Mouse (Mus musculus): ENCODE measurements around the gene Xxylt1. TPM values are rescaled to one million over a fixed set of nuclear protein-coding genes. Genes with fewer than 3 reads are reported as not detected.

The Xxylt1 gene
- total RNA-seq, 2 experiments from 2014 or later: 11.3 to 11.5 TPM

DNA sequence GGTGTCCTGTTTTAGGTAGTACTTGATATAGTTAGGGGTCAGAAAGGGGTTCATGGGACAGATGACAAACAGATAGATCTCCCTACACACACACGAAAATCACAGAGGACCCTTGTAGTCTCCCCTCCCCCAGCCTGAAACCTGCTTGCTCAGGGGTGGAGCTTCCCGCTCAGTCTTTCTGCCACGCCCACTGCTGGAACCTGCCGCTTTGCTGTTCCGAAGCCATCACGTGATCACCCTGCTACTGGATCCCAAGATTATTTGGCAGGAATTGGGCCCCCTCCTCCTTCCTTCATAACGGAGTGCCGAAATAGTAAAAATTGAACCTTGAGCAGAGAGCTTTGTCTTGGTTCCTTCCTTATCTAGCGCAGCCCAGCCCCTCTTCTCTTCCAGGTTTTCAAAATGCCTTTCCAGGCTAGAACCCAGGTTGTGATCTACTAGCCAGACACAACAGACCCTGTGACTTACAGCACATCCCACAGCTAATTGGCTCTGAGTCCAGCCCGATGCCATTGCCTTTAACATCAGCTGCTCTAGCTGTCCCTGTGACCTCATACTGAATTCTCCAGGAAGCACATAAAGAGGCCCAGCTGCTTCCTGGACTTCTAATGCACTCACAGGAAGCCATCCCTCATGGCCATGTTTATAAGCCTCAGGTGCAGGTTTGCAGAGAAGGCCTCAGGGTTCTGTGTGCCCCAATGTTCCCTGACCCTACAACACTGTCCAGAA lies 77.5 kb downstream of the Xxylt1 start:
- intact Hi-C loops (cut with DNase I): loop anchor here (10.0 kb wide), 1 partner anchor 61 kb away; no protein-coding TSS in a partner anchor
- DNase-seq (ENCODE audit: low spot score): peak; percentile 39

DNA sequence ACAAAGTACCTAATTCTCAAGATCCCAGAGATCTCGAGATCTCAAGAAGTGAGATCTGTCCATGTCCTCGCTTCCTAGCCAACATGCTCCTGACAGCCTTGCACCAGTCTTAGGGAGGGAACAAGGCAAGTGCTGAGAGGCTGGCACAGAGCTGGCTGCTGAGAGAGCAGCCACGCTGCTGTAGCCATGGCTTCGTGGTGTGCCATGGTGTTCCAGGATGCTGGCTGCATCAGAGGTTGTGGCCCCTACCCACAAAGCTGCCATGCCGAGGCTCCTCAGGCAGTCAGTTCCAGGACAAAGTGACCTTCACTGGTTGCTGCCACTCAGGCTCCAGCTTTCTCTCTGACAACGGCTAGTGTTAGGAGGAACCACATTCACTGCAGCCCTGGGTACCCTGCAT lies 78.3 kb downstream of the Xxylt1 start:
- intact Hi-C loops (cut with DNase I): loop anchor here (10.0 kb wide), 1 partner anchor 62 kb away; no protein-coding TSS in a partner anchor
- DNase-seq (ENCODE audit: low spot score): no peak

DNA sequence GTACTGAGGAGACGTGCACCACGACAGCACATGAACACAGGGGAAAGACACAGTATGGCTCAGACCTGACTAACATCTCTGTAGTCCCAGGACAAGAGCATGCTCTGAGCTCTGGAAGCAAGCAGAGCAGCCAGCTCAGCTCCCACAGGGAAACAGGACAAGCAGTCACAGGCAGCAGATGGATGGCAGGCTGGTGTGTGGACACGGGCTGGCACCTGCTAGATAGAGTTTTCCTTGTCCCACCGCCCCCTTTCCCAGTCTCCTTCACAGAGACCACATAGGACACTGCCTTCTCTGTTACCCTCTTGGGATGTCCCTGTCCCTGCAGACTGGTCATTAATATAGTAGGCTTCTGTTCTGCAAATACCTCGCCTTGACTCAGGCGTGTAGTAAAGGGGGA lies 79.1 kb downstream of the Xxylt1 start:
- intact Hi-C loops (cut with DNase I): loop anchor here (10.0 kb wide), 1 partner anchor 63 kb away; no protein-coding TSS in a partner anchor
- no peak for DNase-seq (ENCODE audit: low spot score)

DNA sequence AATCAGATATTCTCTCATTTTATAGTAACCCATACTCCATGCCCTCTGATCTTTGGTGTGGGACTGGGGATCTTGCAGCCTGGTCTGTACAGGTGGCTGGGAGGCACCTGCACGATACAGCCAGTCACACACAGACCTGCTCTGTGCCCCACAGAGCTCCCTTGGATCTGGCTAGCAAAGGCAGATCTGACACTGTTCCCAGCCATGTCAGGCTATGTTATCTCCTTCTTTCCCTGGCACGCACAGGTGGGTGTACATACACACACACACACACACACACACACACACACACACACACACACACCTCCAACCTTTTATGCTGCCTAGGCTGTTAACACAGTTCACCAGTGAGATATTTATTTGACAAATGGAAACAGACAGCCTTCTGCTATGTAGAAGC lies 82.5 kb downstream of the Xxylt1 start:
- no peak for DNase-seq (ENCODE audit: low spot score)
- intact Hi-C loops (cut with DNase I): no loop called here

DNA sequence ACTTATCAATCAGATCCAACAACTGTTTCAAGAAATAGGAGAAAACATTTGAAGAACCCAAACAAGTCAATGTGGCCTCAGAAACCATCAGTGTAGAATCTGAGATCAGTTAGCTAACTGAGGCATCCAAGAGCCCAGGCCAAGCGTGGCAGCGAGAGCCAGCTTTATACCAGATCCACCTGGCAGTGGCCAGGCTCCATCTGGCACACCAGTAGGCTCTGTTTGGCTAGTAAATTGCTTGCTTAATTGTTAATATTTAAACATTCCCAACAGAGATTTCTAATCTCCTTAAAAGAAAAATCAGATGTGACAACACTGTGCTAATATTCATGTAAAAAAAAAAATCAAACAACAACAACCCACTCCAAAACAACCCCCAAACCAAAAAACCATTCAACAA lies 83.2 kb downstream of the Xxylt1 start:
- intact Hi-C loops (cut with DNase I): no loop called here
- DNase-seq (ENCODE audit: low spot score): no peak

DNA sequence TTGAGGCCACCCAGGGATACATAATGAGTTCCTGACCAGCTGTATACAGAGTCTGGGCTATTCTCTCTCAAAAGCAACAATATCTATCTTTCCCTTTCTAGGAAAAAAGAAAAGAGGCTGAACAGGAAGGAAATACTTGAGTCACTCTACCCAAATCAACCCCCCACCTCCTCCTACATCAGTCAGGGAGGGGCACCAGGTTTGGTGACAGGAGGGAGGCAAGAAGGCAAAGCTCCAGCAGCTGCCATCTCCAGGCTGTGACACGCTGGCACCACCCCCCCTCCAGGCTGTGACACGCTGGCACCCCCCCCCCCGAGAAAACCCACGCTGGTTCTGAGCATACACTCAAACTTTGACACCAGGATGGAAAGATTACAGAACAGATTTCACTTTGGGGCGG lies 85.8 kb downstream of the Xxylt1 start:
- intact Hi-C loops (cut with DNase I): no loop called here
- no peak for DNase-seq (ENCODE audit: low spot score)

DNA sequence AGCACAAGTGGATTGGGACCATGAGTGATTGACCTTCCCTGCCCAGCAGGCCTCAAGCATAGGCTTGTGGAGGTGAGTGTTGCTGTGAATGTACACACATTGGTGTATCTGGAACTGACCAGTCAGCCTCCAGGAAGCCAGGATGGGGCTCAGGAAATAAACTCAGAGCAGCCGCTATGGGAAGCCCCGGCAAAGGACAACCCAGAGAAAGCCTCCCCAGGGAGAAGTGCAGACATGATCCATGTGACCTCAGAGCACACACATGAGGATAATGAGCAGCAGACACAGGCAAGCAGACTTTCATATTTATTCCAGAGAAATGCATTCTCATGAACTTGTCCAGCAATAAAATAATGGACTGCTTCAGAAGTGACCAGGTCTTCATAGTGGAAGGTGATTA lies 86.4 kb downstream of the Xxylt1 start:
- intact Hi-C loops (cut with DNase I): no loop called here
- DNase-seq (ENCODE audit: low spot score): no peak

DNA sequence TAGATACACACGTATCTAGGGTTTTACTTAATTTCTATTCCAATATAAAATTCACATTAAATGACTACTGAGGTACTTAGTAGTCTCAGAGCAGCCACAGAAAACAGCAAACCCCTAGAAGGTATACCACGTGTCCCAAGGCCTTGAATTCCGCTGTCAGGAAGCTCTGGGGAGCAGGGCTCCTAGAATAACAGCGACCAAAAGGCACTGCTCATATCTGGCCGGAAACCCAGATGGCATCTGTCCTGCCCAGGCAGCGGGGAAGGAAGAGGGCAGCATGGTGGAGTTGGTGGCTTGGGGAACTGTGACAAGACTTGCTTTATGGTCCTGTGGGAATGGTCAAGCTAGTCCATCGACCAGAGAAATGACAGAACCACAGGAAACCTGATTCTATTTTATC lies 86.9 kb downstream of the Xxylt1 start:
- intact Hi-C loops (cut with DNase I): no loop called here
- DNase-seq (ENCODE audit: low spot score): no peak

DNA sequence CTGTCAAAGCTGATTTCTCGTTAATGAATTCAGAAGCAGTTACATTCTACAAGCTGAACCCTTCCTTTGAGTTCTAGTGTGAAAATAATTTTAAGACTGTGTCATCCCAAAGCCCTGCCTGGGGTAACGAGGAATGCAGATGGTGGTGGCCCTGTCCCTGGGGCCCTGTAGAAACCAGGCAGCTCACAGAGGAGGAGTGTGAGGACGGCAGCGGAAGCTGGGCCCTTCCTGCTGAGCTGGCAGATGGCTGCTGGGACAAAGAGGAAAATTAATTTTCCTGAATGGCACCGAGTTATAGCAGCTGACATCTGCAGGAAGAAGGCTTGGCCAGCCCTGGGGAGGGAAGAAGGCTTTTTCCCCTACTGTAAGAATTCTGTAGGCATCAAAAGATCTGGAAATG lies 88.7 kb downstream of the Xxylt1 start:
- intact Hi-C loops (cut with DNase I): no loop called here
- peak; percentile 42 for DNase-seq (ENCODE audit: low spot score)

DNA sequence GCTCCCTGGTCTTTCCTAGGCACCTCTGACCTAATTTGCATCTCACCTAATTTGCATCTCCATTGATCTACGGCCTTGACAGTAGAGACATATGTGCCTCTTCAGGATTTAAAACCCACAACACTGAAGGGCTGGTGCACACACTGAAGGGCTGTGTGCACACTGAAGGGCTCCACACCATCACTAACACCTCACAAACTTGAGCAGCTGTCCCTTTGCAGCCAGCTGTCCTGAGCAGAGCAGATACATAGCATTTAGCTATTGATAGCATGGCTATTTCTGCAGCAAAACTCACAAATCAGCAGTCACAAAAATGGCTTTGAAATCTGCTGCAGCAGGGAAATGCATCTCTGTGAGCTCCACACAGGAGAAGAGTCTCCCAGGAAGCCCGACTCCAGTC lies 90.6 kb downstream of the Xxylt1 start:
- intact Hi-C loops (cut with DNase I): no loop called here
- DNase-seq (ENCODE audit: low spot score): no peak

DNA sequence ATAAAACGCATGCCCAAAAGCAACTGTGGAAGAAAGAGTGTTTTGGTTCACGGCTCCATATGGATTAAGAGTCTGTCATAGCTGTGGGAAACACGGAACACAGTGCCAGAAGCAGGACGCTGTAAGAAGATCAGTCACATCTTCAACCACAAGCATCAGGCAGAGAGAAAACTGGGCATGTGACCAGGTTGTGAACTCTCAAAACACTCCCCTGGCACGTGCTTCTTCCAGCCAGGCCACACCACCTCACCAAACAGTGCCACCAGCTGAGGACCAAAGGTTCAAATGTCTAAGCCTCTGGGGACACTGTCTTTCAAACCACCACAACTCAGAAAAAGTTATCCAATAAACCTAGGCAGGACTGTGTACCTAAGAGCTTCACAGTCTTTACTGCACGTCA lies 93.0 kb downstream of the Xxylt1 start:
- no peak for DNase-seq (ENCODE audit: low spot score)
- intact Hi-C loops (cut with DNase I): loop anchor here (10.0 kb wide), 1 partner anchor 367 kb away; no protein-coding TSS in a partner anchor

DNA sequence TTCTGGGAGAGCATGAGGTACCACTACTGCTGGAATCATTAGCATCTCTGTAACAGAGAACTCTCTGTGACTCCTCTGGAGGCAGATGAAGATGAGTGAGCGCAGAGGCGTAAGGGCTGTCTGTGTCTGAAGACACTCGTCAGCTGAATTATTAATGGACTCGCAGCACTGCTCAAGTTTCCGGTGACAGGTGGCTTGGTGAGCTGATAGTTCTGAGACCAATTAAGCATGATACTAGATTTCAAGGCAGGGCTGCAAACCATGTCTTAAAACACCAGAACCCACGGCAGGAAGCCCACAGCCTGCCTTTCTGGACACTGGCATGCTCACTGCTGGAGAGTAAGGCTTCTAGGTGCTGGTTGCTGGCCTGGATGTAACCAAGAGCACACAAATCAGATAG lies 93.5 kb downstream of the Xxylt1 start:
- intact Hi-C loops (cut with DNase I): loop anchor here (10.0 kb wide), 1 partner anchor 367 kb away; no protein-coding TSS in a partner anchor

DNA sequence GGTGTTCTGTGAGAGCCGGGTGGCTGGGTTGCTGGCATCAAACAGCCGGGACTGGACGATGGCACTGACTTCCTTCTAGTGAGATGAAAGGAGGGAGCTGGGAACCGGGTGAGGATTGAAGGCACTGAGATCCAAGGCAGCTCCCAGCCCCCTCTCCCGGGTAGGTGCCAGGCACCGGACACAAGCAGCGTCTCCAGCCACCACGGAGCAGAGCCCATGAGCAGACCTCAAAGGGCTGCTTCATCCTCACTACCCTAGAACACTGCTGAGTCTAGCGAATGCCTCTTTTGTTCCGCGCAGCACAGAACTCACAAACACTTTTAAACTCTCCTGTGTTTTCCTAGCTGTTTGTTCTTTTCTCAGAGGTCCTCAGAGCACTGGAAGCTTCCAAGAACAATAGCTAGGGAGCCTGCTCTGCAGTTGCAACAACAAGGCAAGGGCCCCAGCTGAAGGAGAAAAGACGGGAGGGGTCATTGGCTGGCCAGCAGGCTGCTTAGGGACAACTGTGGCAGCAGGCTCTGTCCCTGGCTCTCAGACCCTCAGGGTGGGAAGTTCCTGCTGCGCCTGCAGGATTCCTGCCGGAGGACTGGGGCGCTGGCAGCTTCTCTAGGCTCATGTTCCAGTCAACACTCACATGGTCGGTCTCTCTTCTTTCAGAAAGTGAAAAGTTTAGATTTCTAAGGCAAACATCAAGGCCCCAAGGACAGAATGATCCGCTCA lies 96.2 kb downstream of the Xxylt1 start:
- intact Hi-C loops (cut with DNase I): loop anchor here (10.0 kb wide), 1 partner anchor 370 kb away; no protein-coding TSS in a partner anchor
- no peak for DNase-seq (ENCODE audit: low spot score)

More for the DNA sequence above, 93.5 kb downstream of the Xxylt1 start:
- DNase-seq (ENCODE audit: low spot score): no peak

DNA sequence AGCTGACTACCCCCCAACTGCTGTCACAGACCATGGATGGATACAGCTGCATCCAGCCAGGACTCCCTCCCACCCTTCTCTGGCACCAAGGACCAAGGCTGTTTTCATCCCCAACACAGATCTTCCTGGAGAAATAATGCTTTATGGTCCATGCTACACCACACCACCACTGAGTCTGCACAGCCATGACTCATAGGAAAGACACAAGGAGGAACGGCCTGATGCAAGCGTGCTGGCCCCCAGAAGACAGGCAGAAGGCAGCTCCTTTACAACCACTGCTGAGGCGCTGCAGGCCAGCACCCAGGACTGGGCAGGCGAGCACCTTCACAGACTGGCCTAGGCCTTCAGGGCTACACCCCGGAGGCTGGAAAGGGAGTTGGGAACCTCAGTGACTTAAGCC lies 97.1 kb downstream of the Xxylt1 start:
- no peak for DNase-seq (ENCODE audit: low spot score)
- intact Hi-C loops (cut with DNase I): loop anchor here (10.0 kb wide), 1 partner anchor 371 kb away; no protein-coding TSS in a partner anchor

DNA sequence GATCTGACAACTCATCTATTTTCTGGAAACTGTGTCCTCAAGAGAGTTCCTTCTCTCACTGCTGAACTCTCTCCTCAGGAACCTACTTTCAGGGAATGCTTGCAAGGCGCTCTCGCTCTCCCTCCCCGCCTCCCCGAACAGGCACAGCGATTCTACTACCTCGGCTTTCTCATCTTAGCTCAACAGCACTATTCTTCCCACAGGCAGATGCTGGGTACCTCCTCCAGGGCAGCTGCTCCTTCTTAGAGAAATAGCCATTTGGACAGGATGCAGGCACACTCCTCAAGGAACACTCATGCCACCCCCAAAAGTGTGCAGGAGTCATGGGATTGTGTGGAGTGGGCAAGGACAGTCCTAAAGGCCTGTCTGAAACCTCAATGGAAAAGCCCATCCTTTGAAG lies 97.5 kb downstream of the Xxylt1 start:
- no peak for DNase-seq (ENCODE audit: low spot score)
- intact Hi-C loops (cut with DNase I): loop anchor here (10.0 kb wide), 1 partner anchor 371 kb away; no protein-coding TSS in a partner anchor

DNA sequence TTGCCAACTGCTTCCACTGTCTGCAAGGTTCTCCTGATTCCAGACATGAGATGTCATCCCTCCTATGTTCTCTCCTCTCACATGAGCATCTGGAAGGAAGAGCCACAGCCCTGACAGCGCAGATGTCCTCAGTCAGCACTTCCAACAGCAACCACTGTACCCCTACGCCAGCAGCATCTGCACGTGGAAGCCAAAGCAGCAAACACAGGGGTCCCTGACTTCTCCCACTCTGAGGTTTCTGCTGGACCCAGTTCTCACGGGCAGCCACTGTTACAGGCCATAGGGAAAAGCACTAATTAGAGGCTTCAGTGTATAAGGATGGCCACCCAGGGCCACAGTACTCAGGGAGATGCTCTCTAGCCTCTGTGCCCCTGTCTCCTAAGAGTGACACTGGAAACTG lies 98.0 kb downstream of the Xxylt1 start:
- intact Hi-C loops (cut with DNase I): loop anchor here (10.0 kb wide), 1 partner anchor 372 kb away; no protein-coding TSS in a partner anchor
- no peak for DNase-seq (ENCODE audit: low spot score)

DNA sequence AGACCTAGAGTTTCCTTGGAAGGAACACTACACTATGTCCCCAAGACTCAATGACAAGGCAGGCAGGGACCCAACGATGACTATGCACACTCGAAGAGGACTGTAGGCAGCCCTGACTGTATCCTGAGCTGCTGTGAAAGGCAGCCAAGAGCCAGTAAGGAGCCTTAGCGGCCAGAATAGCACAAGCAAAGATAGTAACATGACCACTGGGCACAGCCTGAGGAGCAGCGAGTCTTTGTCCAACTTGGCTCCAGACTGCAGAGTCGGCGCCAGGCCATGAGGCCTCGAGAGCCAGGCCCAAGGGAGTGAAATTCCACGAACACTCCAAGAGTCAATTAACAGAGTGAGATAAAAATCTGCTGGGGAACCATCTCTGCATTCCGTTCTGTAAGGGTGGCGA lies 99.9 kb downstream of the Xxylt1 start:
- DNase-seq (ENCODE audit: low spot score): peak; percentile 61
- intact Hi-C loops (cut with DNase I): loop anchor here (10.0 kb wide), 1 partner anchor 373 kb away; no protein-coding TSS in a partner anchor

DNA sequence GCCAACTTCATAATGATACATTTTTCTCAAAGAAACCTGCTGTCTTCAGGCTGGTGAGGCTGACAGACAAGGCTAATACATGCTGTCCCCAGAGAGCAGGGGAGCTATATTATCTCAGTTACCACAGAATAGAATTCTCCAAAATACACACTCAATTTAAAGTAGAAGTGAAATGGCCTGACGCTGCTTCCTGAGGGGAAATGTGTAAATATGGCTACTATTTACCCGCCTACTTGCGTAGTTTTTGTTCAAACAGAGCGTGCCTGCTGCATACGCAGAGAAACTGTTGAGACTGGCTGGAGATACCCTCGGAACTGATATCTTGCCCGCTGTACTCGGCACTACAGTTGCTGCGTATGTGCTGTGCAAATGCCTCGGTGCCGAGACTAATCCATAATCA lies 101.3 kb downstream of the Xxylt1 start:
- no peak for DNase-seq (ENCODE audit: low spot score)
- intact Hi-C loops (cut with DNase I): loop anchor here (5.0 to 10.0 kb wide), 3 partner anchors 158 to 375 kb away; no protein-coding TSS in a partner anchor

DNA sequence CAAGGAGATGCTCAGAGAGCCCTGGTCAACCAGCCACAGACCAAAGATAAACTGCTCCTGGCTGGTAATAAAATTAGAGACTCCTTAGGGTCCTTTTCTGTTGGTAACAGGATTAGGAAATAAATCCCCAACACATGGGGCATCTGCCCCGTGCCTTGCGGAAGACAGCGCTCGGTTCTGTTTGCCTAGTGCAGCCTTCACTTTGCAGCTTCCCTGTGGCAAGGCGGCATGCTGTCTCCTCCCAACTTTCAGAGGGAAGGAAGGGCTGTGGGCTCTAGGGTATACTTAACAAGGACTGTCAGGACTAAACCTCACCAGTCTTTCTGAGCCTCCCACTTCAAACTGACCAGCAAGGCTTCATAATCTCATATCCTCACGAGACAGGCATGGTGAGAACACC lies 103.5 kb downstream of the Xxylt1 start:
- intact Hi-C loops (cut with DNase I): loop anchor here (1.0 to 5.0 kb wide), 5 partner anchors 94 to 380 kb away; no protein-coding TSS in a partner anchor
- DNase-seq (ENCODE audit: low spot score): no peak

DNA sequence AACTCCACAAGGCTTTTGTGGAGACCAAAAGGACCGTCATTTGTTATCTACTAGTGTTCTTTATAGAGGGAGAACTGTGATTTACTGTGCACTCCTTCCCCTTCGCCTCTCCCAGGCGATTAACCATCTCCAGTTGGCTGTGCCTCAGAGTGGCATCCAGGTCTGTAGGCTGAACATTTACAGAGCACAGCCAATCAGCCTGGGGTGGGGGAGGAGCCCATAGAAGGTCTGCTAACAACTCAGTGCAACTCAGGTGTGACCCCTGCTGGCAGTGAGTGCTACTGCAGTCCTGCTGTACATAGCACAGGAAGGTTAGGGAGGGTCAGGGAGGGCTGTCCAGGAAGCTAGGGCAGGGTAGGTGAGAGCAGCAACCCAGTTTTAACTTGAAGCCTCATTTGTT lies 104.0 kb downstream of the Xxylt1 start:
- intact Hi-C loops (cut with DNase I): loop anchor here (1.0 to 5.0 kb wide), 5 partner anchors 94 to 380 kb away; no protein-coding TSS in a partner anchor
- DNase-seq (ENCODE audit: low spot score): peak; percentile 84

DNA sequence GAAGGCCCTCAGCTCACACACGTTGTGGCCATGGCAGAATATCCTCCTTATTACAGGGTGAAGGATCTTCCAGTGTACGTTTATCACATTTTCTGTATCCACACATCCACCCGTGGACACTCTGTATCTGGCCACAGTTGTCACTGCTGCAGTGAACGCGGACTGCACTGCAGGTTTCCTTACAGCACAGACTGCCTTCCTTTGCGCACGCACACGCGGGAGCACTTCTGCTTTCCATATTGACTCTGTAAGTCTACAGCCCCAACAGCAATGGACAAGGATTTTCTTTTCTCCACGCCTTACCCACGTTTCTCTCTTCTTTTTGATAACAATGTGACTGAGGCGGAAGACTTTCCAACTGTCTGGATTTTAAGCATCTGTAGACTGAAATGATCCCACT lies 106.7 kb downstream of the Xxylt1 start:
- intact Hi-C loops (cut with DNase I): no loop called here
- DNase-seq (ENCODE audit: low spot score): no peak

Data from heart, postnatal 25 days (tissue).